Mouse (Mus musculus): ENCODE data around the gene Cyp2j6. TPM values are rescaled to one million over a fixed set of nuclear protein-coding genes. Genes with fewer than 3 reads are reported as not detected.

Cyp2j6 gene
- not detected for polyA plus RNA-seq (2017; shearing (Covaris generic))

GRCm38 (mm10) chr4:96553133-96553819 lies at the start of gene Cyp2j6:
TSS of gene Cyp2j6 (minus strand) at chr4:96553661.

GRCm38 (mm10) chr4:96590911-96591790 lies 37.7 kb upstream of the Cyp2j6 start, which contains the start of gene Cyp2j9:
TSS of gene Cyp2j9 (minus strand) at chr4:96591578.

GRCm38 (mm10) chr4:96507286-96507685 lies 46.2 kb downstream of the Cyp2j6 start, which contains the start of gene Cyp2j8:
TSS of gene Cyp2j8 (minus strand) at chr4:96507386.

Other genes starting within 250 kb of the Cyp2j6 start
- not detected for gene Cyp2j11, start 205.0 kb downstream of the Cyp2j6 start, polyA plus RNA-seq (2017; shearing (Covaris generic))
- not detected for gene Cyp2j8, start 46.3 kb downstream of the Cyp2j6 start, polyA plus RNA-seq (2017; shearing (Covaris generic))
- 0.49 TPM for gene Cyp2j9, start 37.9 kb upstream of the Cyp2j6 start, polyA plus RNA-seq (2017; shearing (Covaris generic))
- gene Cyp2j5, start 110.5 kb upstream of the Cyp2j6 start, polyA plus RNA-seq (2017; shearing (Covaris generic)): not detected
- gene Gm12695, start 231.5 kb upstream of the Cyp2j6 start, polyA plus RNA-seq (2017; shearing (Covaris generic)): not detected